Mouse (Mus musculus): Measurements from ENCODE around the gene Slc30a2. TPM values are rescaled to one million over a fixed set of nuclear protein-coding genes. Genes with fewer than 3 reads are reported as not detected.

Slc30a2 gene
- polyA plus RNA-seq, 1 experiment from 2014 or later: 0.24 TPM

DNA sequence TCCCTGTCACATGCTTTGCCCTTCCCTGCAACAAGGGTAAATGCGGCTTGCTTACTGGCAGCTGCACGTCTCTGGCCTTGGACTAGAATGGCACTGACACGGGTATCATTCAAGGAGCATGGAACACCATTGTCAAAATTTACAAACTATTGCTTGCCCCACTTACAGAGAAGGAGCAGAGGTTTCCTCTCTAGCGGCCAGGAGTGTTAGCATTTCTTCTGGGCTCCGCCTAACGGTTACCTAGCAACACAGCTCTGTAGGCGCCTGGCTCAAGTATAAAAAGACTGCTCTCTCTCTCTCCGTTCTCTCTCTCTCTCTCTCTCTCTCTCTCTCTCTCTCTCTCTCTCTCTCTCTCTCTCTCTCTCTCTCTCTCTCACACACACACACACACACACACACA, 49.6 kb downstream of the Slc30a2 start:
- Histone ChIP-seq H3K9ac (no peak overlapping the region), H3K9me3 (no peaks in the 10 kb centered on the region), H3K4me3 (no peak overlapping the region), H3K27ac (no peak overlapping the region), H3K27me3 (no peaks in the 10 kb centered on the region), H3K36me3 (no peaks in the 10 kb centered on the region), H3K4me2 (replicated peaks) (no peak overlapping the region), H3K4me1 (peaks cover 8% of the 10 kb centered on the region)
- WGBS: 22% methylated on average over 8 of the region's 8 CpGs
- ATAC-seq (ENCODE audit: low FRiP score, low read depth): no peak

DNA sequence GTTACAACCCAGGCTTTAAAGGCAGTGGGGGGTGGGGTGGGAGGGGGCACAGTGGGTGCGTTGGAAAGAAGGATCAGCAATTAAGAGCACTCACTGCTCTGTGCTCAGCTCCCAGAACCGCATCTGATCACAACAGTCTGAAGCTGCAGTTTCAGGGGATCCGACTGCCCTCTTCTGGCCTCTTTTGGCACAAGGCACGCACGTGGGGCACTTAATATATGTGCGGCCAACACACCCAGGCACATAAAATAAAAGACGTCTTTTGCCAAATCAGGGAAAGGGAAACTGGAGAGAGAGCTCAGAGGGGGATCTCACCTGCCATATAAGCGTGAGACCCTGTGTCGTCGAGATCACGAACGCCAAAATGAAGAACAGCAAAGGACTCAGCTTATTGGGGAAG, 50.0 kb downstream of the Slc30a2 start:
- WGBS: 17% methylated on average over 12 of the region's 12 CpGs
- Histone ChIP-seq H3K27ac (no peak overlapping the region), H3K4me1 (peaks cover 11% of the 10 kb centered on the region), H3K4me3 (no peak overlapping the region), H3K9ac (no peak overlapping the region), H3K27me3 (no peaks in the 10 kb centered on the region), H3K36me3 (no peaks in the 10 kb centered on the region), H3K4me2 (replicated peaks) (peak overlapping the region; percentile 14; the same call in 1 of the 2 replicates), H3K9me3 (no peaks in the 10 kb centered on the region)
- no peak for ATAC-seq (ENCODE audit: low FRiP score, low read depth)

DNA sequence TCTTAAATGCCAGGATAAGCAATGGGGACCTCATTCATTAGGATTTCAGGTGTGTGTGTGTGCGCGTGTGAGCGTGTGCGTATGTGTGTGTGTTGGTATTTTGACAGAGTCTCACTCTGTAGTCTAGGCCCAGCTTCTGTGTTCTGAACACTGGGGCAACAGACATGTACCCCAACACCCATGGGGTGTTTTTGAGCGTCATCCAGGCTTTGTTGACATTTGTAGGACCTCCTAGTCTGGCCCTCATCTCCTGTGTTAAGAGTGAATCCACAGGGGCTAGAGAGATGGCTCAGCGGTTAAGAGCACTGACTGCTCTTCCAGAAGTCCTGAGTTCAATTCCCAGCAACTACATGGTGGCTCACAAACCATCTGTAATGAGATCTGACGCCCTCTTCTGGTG, 52.2 kb downstream of the Slc30a2 start:
- Histone ChIP-seq H3K27ac (no peak overlapping the region), H3K36me3 (no peaks in the 10 kb centered on the region), H3K9me3 (no peaks in the 10 kb centered on the region), H3K4me3 (no peak overlapping the region), H3K4me1 (peaks cover 11% of the 10 kb centered on the region), H3K9ac (no peak overlapping the region), H3K27me3 (no peaks in the 10 kb centered on the region), H3K4me2 (replicated peaks) (no peak overlapping the region)
- 94% methylated on average over 7 of the region's 7 CpGs for WGBS
- no peak for ATAC-seq (ENCODE audit: low FRiP score, low read depth)

DNA sequence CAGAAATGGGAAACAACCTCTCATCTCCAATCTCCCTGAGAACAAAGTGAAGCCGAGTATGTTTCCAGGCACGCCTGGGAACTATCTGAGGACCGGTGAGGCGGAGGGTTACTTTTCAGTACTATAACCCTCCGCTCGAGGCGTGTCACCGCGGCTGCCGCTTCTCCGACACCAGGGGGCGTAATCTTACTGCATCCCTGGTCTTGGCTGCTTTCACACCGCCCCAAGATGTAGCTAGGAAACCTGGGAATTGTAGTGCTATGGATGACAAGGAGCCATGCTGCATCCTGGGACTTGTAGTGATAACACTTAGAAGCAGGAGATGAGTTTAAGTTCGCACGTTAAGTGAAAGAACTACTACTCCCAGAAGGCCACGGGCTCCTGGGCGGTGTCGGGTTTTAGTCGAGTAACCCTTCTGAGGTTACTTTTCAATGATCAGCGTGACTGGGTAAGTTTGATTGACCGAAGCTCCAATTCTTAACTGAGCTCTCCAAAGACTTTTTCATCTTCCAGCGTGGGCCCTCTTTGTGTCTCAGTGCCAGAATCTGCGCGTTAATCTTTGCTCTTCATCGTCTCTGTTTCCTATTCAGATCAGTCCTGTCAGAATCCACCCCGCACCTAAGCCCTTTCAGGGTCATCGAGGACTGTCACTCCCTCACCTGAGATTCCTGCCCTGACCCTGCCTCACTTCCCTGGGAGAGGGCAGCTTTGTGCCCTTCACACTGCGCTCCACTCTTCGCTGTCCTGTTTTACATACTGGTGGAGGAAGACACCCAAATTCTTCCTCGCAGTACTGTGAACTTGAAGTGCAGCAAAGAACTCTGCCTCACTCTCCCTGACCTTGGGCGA, 53.2 kb downstream of the Slc30a2 start, which contains the start of gene Pafah2:
Pafah2 (plus strand) TSS at position 344 of the 849 bp plus-strand sequence.
- WGBS: under 1% methylated on average over 31 of the region's 31 CpGs

DNA sequence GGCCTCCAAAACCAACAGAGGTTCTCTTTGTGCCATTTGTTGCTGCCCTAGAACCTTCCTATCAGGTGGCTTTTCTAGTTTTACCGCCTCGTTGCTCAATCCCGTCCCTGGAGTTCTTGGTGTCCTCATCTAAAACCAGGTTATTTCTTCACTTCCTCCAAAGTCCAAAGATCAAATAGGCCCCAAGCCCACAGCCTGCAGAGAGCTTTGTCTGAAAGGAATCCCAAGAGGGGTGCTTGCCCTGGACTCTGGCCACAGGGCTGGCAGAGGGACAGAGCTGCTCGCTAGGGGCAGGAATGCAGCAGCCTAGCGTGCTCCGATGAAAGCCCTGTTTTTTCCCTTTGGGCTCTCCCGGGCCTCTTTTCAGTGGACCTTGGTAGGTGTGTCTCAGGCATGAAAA, 54.1 kb downstream of the Slc30a2 start:
- Histone ChIP-seq H3K36me3 (no peaks in the 10 kb centered on the region), H3K9ac (peak overlapping the region; percentile 53), H3K4me2 (replicated peaks) (peak overlapping the region; percentile 94), H3K27me3 (no peaks in the 10 kb centered on the region), H3K4me3 (peak overlapping the region; percentile 61), H3K27ac (peak overlapping the region; percentile 53; the same call in 1 of the 2 replicates), H3K4me1 (peaks cover 25% of the 10 kb centered on the region), H3K9me3 (no peaks in the 10 kb centered on the region)
- no peak for ATAC-seq (ENCODE audit: low FRiP score, low read depth)
- 17% methylated on average over 7 of the region's 7 CpGs for WGBS

More for the DNA sequence above, 53.2 kb downstream of the Slc30a2 start, which contains the start of gene Pafah2:
- peak; percentile 98 for ATAC-seq (ENCODE audit: low FRiP score, low read depth)
- Histone ChIP-seq H3K4me3 (peak within 1 kb of the TSS; percentile 61), H3K36me3 (no peaks in the 10 kb centered on the region), H3K4me1 (peaks cover 18% of the 10 kb centered on the region), H3K27ac (peak within 1 kb of the TSS; percentile 74), H3K9ac (peak within 1 kb of the TSS; percentile 75), H3K4me2 (replicated peaks) (peak within 1 kb of the TSS; percentile 94), H3K27me3 (no peaks in the 10 kb centered on the region), H3K9me3 (no peaks in the 10 kb centered on the region)

DNA sequence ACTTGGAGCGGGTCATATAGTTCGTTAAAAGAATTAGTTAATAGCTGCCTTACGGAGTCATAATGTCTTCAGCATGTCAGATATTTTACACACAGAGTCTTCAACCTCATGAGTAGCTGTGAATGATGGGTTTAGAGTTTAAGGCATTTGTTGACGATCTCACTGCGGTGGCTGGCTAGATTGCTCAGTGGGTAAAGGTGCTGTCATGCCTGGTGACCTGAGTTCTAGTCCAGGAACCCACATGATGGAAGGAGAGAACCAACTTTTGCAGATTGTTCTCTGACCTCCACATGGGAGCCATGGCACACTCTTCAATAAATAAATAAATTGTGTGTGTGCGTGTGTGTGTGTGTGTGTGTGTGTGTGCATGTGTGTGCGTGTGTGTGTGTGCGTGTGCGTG, 54.8 kb downstream of the Slc30a2 start:
- Histone ChIP-seq H3K27ac (no peak overlapping the region), H3K27me3 (no peaks in the 10 kb centered on the region), H3K4me1 (peaks cover 30% of the 10 kb centered on the region), H3K36me3 (no peaks in the 10 kb centered on the region), H3K9ac (0 out of 2 replicates have a peak overlapping the region, but pooled peaks have one; percentile 53), H3K4me2 (replicated peaks) (peak overlapping the region; percentile 94), H3K9me3 (no peaks in the 10 kb centered on the region), H3K4me3 (peak overlapping the region; percentile 61)
- 79% methylated on average over 9 of the region's 9 CpGs for whole genome bisulfite sequencing
- ATAC-seq (ENCODE audit: low FRiP score, low read depth): no peak

DNA sequence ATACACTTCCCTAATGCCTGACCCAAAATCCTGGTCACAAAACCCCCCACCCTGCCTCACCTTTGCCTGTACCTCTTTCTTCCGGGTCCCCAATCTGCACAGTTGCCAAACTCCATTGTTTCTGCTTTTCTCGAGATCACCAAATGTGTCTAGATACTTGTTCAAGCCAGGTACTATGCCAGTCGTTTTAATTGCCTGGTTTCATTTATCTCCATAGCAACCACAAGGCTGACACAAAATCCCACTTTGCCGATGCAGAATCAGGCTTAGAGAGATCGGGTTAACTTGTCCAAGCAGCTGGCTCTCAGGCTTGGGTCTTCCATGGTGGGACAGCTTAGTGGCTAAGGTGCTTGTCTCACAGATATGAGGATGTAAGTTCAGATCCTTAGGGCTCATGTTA, 57.2 kb downstream of the Slc30a2 start:
- no peak overlapping the region for H3K27ac ChIP-seq
- no peak overlapping the region for H3K4me2 ChIP-seq (replicated peaks)
- peaks cover 30% of the 10 kb centered on the region for H3K4me1 ChIP-seq
- no peak for ATAC-seq (ENCODE audit: low FRiP score, low read depth)
- 26% methylated on average over 5 of the region's 5 CpGs for WGBS
- H3K4me3 ChIP-seq: no peak overlapping the region
- peaks cover 9% of the 10 kb centered on the region; the same call in 1 of the 2 replicates for H3K36me3 ChIP-seq
- no peaks in the 10 kb centered on the region for H3K9me3 ChIP-seq
- H3K9ac ChIP-seq: no peak overlapping the region
- H3K27me3 ChIP-seq: no peaks in the 10 kb centered on the region

DNA sequence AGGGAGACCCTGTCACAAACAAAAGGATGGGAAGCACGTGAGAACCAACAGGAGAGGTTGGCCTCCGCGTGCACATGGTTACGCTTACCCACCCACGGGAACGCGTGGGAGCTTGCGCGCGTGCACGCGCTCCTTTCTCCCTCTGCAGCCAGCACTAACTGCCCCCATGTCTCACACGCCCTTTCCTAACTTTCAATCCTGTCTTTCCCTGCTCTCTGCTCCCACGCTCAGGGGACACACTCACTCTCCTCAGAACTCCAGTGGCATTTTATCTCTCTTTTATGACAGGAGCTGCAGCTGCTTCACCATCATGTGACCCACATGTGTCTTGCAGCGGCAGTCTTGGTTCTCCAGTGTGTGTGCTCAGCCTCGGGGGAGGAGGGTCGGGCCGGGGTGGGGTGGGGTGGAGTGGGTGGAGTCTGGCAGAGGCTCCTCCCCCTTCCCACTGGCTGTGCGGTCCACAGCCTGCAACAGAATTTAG, 58.2 kb downstream of the Slc30a2 start:
- Histone ChIP-seq H3K4me3 (peak overlapping the region; percentile 43), H3K27me3 (no peaks in the 10 kb centered on the region), H3K4me1 (peaks cover 30% of the 10 kb centered on the region), H3K27ac (no peak overlapping the region), H3K9ac (peak overlapping the region; percentile 54; the same call in 1 of the 2 replicates), H3K36me3 (peaks cover 15% of the 10 kb centered on the region; the same call in 1 of the 2 replicates), H3K9me3 (no peaks in the 10 kb centered on the region), H3K4me2 (replicated peaks) (peak overlapping the region; percentile 74)
- WGBS: 5% methylated on average over 19 of the region's 19 CpGs
- ATAC-seq (ENCODE audit: low FRiP score, low read depth): peak; percentile 71

GRCm38 (mm10) chr4:134401856-134402570, 59.0 kb downstream of the Slc30a2 start:
- peak overlapping the region; percentile 74 for H3K4me2 ChIP-seq (replicated peaks)
- no peak overlapping the region; the same call in 1 of the 2 replicates for H3K4me3 ChIP-seq
- 62% methylated on average over 16 of the region's 16 CpGs for WGBS
- H3K27me3 ChIP-seq: no peaks in the 10 kb centered on the region
- peaks cover 15% of the 10 kb centered on the region; the same call in 1 of the 2 replicates for H3K36me3 ChIP-seq
- ATAC-seq (ENCODE audit: low FRiP score, low read depth): no peak
- H3K9me3 ChIP-seq: no peaks in the 10 kb centered on the region
- H3K27ac ChIP-seq: no peak overlapping the region
- no peak overlapping the region for H3K9ac ChIP-seq
- H3K4me1 ChIP-seq: peaks cover 28% of the 10 kb centered on the region

- Histone ChIP-seq H3K9ac (no peak overlapping the region), H3K9me3 (no peaks in the 10 kb centered on the region), H3K4me3 (no peak overlapping the region), H3K4me2 (replicated peaks) (no peak overlapping the region), H3K27me3 (no peaks in the 10 kb centered on the region), H3K36me3 (peaks cover 15% of the 10 kb centered on the region; the same call in 1 of the 2 replicates), H3K27ac (no peak overlapping the region), H3K4me1 (peaks cover 21% of the 10 kb centered on the region)
- WGBS: 69% methylated on average over 16 of the region's 16 CpGs
- ATAC-seq (ENCODE audit: low FRiP score, low read depth): no peak
Observed at GRCm38 (mm10) chr4:134402571-134403262, 59.7 kb downstream of the Slc30a2 start.

DNA sequence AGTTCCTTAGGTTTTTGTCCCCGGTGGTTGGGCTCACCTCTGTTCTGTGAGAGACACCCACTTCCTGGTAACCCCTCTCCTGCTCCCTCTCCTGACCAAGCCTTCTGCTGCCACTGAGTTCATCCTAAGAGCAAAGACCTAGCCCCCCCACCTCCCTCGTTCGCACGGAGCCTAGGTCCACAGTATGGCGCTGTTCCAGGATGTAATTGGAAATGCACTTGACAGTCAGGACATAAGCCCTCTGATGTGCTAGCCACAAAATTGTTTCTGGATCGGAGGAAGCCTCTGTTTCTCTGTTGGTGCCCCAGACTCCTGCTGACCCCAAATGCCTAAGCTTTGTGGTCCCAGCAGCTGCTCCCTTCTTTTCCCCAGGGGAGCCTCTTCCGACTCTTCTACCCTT, 60.7 kb downstream of the Slc30a2 start:
- ATAC-seq (ENCODE audit: low FRiP score, low read depth): no peak
- WGBS: 66% methylated on average over 7 of the region's 7 CpGs
- no peak overlapping the region for H3K4me3 ChIP-seq

More for the DNA sequence above, 60.7 kb downstream of the Slc30a2 start:
- Histone ChIP-seq H3K9ac (no peak overlapping the region), H3K27me3 (no peaks in the 10 kb centered on the region), H3K4me2 (replicated peaks) (no peak overlapping the region), H3K36me3 (peaks cover 15% of the 10 kb centered on the region; the same call in 1 of the 2 replicates), H3K27ac (no peak overlapping the region), H3K9me3 (no peaks in the 10 kb centered on the region), H3K4me1 (peaks cover 19% of the 10 kb centered on the region)
